Mouse (Mus musculus) spleen, postnatal 10 days (tissue): ENCODE measurements around the gene Rc3h1.
"Not testable (repeated sequence)": the region's sequence is repeated elsewhere in the genome, so short reads cannot be mapped to it uniquely, and the experiment has no call there.

Source experiments
- DNase-seq, 2 experiments: peaks; one replicate each; pipeline ENCODE4 v3.0.0; 2021 to 2022; ENCODE audit warnings: low spot score in 2 of 2

Rc3h1 gene

GRCm38 (mm10) chr1:160963199-160963598, 57.0 kb downstream of the Rc3h1 start:
- DNase-seq = no peak

- no peak for DNase-seq
Measured at GRCm38 (mm10) chr1:160967268-160967667, 61.0 kb downstream of the Rc3h1 start.

GRCm38 (mm10) chr1:160968643-160969042, 62.4 kb downstream of the Rc3h1 start:
- no peak for DNase-seq

GRCm38 (mm10) chr1:160978071-160978735, 72.0 kb downstream of the Rc3h1 start, which contains the start of gene Serpinc1:
Gene Serpinc1, plus strand, starts transcription at chr1:160978585.
- no peak for DNase-seq

GRCm38 (mm10) chr1:160980021-160980420, 73.8 kb downstream of the Rc3h1 start:
- no peak for DNase-seq

GRCm38 (mm10) chr1:160980537-160981234, 74.5 kb downstream of the Rc3h1 start:
- no peak for DNase-seq

GRCm38 (mm10) chr1:160981337-160981736, 75.1 kb downstream of the Rc3h1 start:
- DNase-seq = no peak

GRCm38 (mm10) chr1:160982887-160983286, 76.7 kb downstream of the Rc3h1 start:
- no peak for DNase-seq

- DNase-seq = not testable (repeated sequence)
Measured at GRCm38 (mm10) chr1:160984731-160985130, 78.5 kb downstream of the Rc3h1 start.

- no peak for DNase-seq
Measured at GRCm38 (mm10) chr1:160985477-160985876, 79.3 kb downstream of the Rc3h1 start.

- DNase-seq = no peak
Measured at GRCm38 (mm10) chr1:160986881-160987635, 80.8 kb downstream of the Rc3h1 start.

GRCm38 (mm10) chr1:160989395-160989794, 83.2 kb downstream of the Rc3h1 start:
- DNase-seq = no peak

- no peak for DNase-seq
Measured at GRCm38 (mm10) chr1:160993851-160994250, 87.6 kb downstream of the Rc3h1 start.

- no peak for DNase-seq
Measured at GRCm38 (mm10) chr1:161004942-161005341, 98.7 kb downstream of the Rc3h1 start.

- DNase-seq = no peak
Measured at GRCm38 (mm10) chr1:161005526-161005925, 99.3 kb downstream of the Rc3h1 start.

- no peak for DNase-seq
Measured at GRCm38 (mm10) chr1:161006471-161006870, 100.3 kb downstream of the Rc3h1 start.

- no peak for DNase-seq
Measured at GRCm38 (mm10) chr1:161008038-161008437, 101.8 kb downstream of the Rc3h1 start.

GRCm38 (mm10) chr1:161010436-161010835, 104.2 kb downstream of the Rc3h1 start:
- DNase-seq = no peak

- DNase-seq = no peak
Measured at GRCm38 (mm10) chr1:161016378-161016777, 110.2 kb downstream of the Rc3h1 start.

- DNase-seq = no peak
Measured at GRCm38 (mm10) chr1:161020051-161020450, 113.8 kb downstream of the Rc3h1 start.
